Mouse (Mus musculus): ENCODE data around the gene Gm49673. TPM values are rescaled to one million over a fixed set of nuclear protein-coding genes. Genes with fewer than 3 reads are reported as not detected.
"Not testable (repeated sequence)": the region's sequence is repeated elsewhere in the genome, so short reads cannot be mapped to it uniquely, and the experiment has no call there.

Gm49673 gene
- 0.22 TPM in 1 of 2 replicates, not detected in the other for polyA plus RNA-seq (2014; fragmentation: Nextera tagmentation; extraction: Ambion mirVana)

- H3K36me3 ChIP-seq (ENCODE audit: control insufficient read depth, insufficient read depth, low read length); H3K4me1 ChIP-seq (ENCODE audit: control insufficient read depth, insufficient read depth, low read length); DNase-seq (ENCODE audit: low spot score); H3K9me3 ChIP-seq (replicated peaks; ENCODE audit: control insufficient read depth, low read length); H3K27me3 ChIP-seq (replicated peaks; ENCODE audit: control insufficient read depth, insufficient read depth, low read length); H3K27ac ChIP-seq (ENCODE audit: low read depth, low read length): not testable (repeated sequence)
- WGBS: 1% methylated on average over 46 of the region's 67 CpGs
- Histone ChIP-seq H3K4me2 (ENCODE audit: low read length) (peak within 1 kb of the TSS; percentile 49), H3K9ac (ENCODE audit: low read length) (peak within 1 kb of the TSS; percentile 62), H3K4me3 (ENCODE audit: low read depth, low read length) (peak within 1 kb of the TSS; percentile 41)
- peak; percentile 99 for ATAC-seq
Observed at GRCm38 (mm10) chr17:8147439-8148316, at the start of gene Gm49673, which contains the start of gene Rnaset2a. Gene Gm49673, minus strand, starts transcription at chr17:8147788. Gene Rnaset2a, minus strand, starts transcription at chr17:8148097.

GRCm38 (mm10) chr17:8195685-8196376 is 48.2 kb upstream of the Gm49673 start:
- Histone ChIP-seq H3K4me3 (ENCODE audit: low read depth, low read length) (no peak overlapping the region), H3K27me3 (replicated peaks; ENCODE audit: control insufficient read depth, insufficient read depth, low read length) (no peaks in the 10 kb centered on the region), H3K4me1 (ENCODE audit: control insufficient read depth, insufficient read depth, low read length) (no peaks in the 10 kb centered on the region), H3K4me2 (ENCODE audit: low read length) (no peak overlapping the region), H3K27ac (ENCODE audit: low read depth, low read length) (no peak overlapping the region), H3K9ac (ENCODE audit: low read length) (no peak overlapping the region), H3K36me3 (ENCODE audit: control insufficient read depth, insufficient read depth, low read length) (peaks cover 49% of the 10 kb centered on the region), H3K9me3 (replicated peaks; ENCODE audit: control insufficient read depth, low read length) (no peaks in the 10 kb centered on the region)
- no peak for ATAC-seq
- no peak for DNase-seq (ENCODE audit: low spot score)
- WGBS: 93% methylated on average over 8 of the region's 8 CpGs

- H3K27ac ChIP-seq (ENCODE audit: low read depth, low read length): no peak overlapping the region
- H3K4me2 ChIP-seq (ENCODE audit: low read length): no peak overlapping the region
- DNase-seq (ENCODE audit: low spot score): no peak
- H3K4me1 ChIP-seq (ENCODE audit: control insufficient read depth, insufficient read depth, low read length): no peaks in the 10 kb centered on the region
- no peaks in the 10 kb centered on the region for H3K9me3 ChIP-seq (replicated peaks; ENCODE audit: control insufficient read depth, low read length)
- H3K4me3 ChIP-seq (ENCODE audit: low read depth, low read length): no peak overlapping the region
- H3K36me3 ChIP-seq (ENCODE audit: control insufficient read depth, insufficient read depth, low read length): peaks cover 70% of the 10 kb centered on the region
- no peak for ATAC-seq
- H3K27me3 ChIP-seq (replicated peaks; ENCODE audit: control insufficient read depth, insufficient read depth, low read length): no peaks in the 10 kb centered on the region
- WGBS: 94% methylated on average over 8 of the region's 8 CpGs
- no peak overlapping the region for H3K9ac ChIP-seq (ENCODE audit: low read length)
Observed at GRCm38 (mm10) chr17:8193678-8194077, 46.1 kb upstream of the Gm49673 start.

GRCm38 (mm10) chr17:8184217-8184616 is 36.6 kb upstream of the Gm49673 start:
- Histone ChIP-seq H3K27ac (ENCODE audit: low read depth, low read length) (no peak overlapping the region), H3K4me2 (ENCODE audit: low read length) (no peak overlapping the region), H3K36me3 (ENCODE audit: control insufficient read depth, insufficient read depth, low read length) (peaks cover 83% of the 10 kb centered on the region), H3K4me3 (ENCODE audit: low read depth, low read length) (no peak overlapping the region), H3K9ac (ENCODE audit: low read length) (no peak overlapping the region), H3K27me3 (replicated peaks; ENCODE audit: control insufficient read depth, insufficient read depth, low read length) (no peaks in the 10 kb centered on the region), H3K4me1 (ENCODE audit: control insufficient read depth, insufficient read depth, low read length) (no peaks in the 10 kb centered on the region), H3K9me3 (replicated peaks; ENCODE audit: control insufficient read depth, low read length) (no peaks in the 10 kb centered on the region)
- ATAC-seq: no peak
- DNase-seq (ENCODE audit: low spot score): no peak
- WGBS: 94% methylated on average over 7 of the region's 7 CpGs

- Histone ChIP-seq H3K27me3 (replicated peaks; ENCODE audit: control insufficient read depth, insufficient read depth, low read length) (no peaks in the 10 kb centered on the region), H3K27ac (ENCODE audit: low read depth, low read length) (no peak overlapping the region), H3K4me1 (ENCODE audit: control insufficient read depth, insufficient read depth, low read length) (no peaks in the 10 kb centered on the region), H3K4me3 (ENCODE audit: low read depth, low read length) (no peak overlapping the region), H3K9ac (ENCODE audit: low read length) (no peak overlapping the region), H3K36me3 (ENCODE audit: control insufficient read depth, insufficient read depth, low read length) (peaks cover 83% of the 10 kb centered on the region), H3K9me3 (replicated peaks; ENCODE audit: control insufficient read depth, low read length) (no peaks in the 10 kb centered on the region), H3K4me2 (ENCODE audit: low read length) (no peak overlapping the region)
- 96% methylated on average over 5 of the region's 5 CpGs for WGBS
- no peak for DNase-seq (ENCODE audit: low spot score)
- no peak for ATAC-seq
Observed at GRCm38 (mm10) chr17:8183815-8184214, 36.2 kb upstream of the Gm49673 start.

- peak; percentile 50 for DNase-seq (ENCODE audit: low spot score)
- peaks cover 71% of the 10 kb centered on the region for H3K36me3 ChIP-seq (ENCODE audit: control insufficient read depth, insufficient read depth, low read length)
Observed at GRCm38 (mm10) chr17:8177090-8177489, 29.5 kb upstream of the Gm49673 start.

GRCm38 (mm10) chr17:8171081-8171480 is 23.5 kb upstream of the Gm49673 start:
- Histone ChIP-seq H3K9ac (ENCODE audit: low read length) (no peak overlapping the region), H3K9me3 (replicated peaks; ENCODE audit: control insufficient read depth, low read length) (no peaks in the 10 kb centered on the region), H3K36me3 (ENCODE audit: control insufficient read depth, insufficient read depth, low read length) (peaks cover 63% of the 10 kb centered on the region), H3K27me3 (replicated peaks; ENCODE audit: control insufficient read depth, insufficient read depth, low read length) (no peaks in the 10 kb centered on the region), H3K4me2 (ENCODE audit: low read length) (no peak overlapping the region), H3K4me3 (ENCODE audit: low read depth, low read length) (no peak overlapping the region), H3K4me1 (ENCODE audit: control insufficient read depth, insufficient read depth, low read length) (no peaks in the 10 kb centered on the region), H3K27ac (ENCODE audit: low read depth, low read length) (no peak overlapping the region)
- DNase-seq (ENCODE audit: low spot score) (no peak), ATAC-seq (no peak)
- 71% methylated on average over 4 of the region's 4 CpGs for WGBS

More at GRCm38 (mm10) chr17:8177090-8177489, 29.5 kb upstream of the Gm49673 start:
- Histone ChIP-seq H3K4me1 (ENCODE audit: control insufficient read depth, insufficient read depth, low read length) (no peaks in the 10 kb centered on the region), H3K4me3 (ENCODE audit: low read depth, low read length) (no peak overlapping the region), H3K9ac (ENCODE audit: low read length) (no peak overlapping the region), H3K27me3 (replicated peaks; ENCODE audit: control insufficient read depth, insufficient read depth, low read length) (no peaks in the 10 kb centered on the region), H3K4me2 (ENCODE audit: low read length) (no peak overlapping the region), H3K27ac (ENCODE audit: low read depth, low read length) (no peak overlapping the region), H3K9me3 (replicated peaks; ENCODE audit: control insufficient read depth, low read length) (no peaks in the 10 kb centered on the region)
- 44% methylated on average over 5 of the region's 5 CpGs for WGBS
- no peak for ATAC-seq

GRCm38 (mm10) chr17:8170331-8170730 is 22.7 kb upstream of the Gm49673 start:
- no peaks in the 10 kb centered on the region for H3K4me1 ChIP-seq (ENCODE audit: control insufficient read depth, insufficient read depth, low read length)
- no peaks in the 10 kb centered on the region for H3K9me3 ChIP-seq (replicated peaks; ENCODE audit: control insufficient read depth, low read length)
- no peaks in the 10 kb centered on the region for H3K27me3 ChIP-seq (replicated peaks; ENCODE audit: control insufficient read depth, insufficient read depth, low read length)
- H3K4me3 ChIP-seq (ENCODE audit: low read depth, low read length): no peak overlapping the region
- no peak for ATAC-seq
- no peak overlapping the region for H3K27ac ChIP-seq (ENCODE audit: low read depth, low read length)
- peaks cover 55% of the 10 kb centered on the region for H3K36me3 ChIP-seq (ENCODE audit: control insufficient read depth, insufficient read depth, low read length)
- no peak overlapping the region for H3K4me2 ChIP-seq (ENCODE audit: low read length)
- WGBS: 91% methylated on average over 7 of the region's 7 CpGs
- H3K9ac ChIP-seq (ENCODE audit: low read length): no peak overlapping the region
- DNase-seq (ENCODE audit: low spot score): no peak

- WGBS: 91% methylated on average over 5 of the region's 8 CpGs
- H3K9me3 ChIP-seq (replicated peaks; ENCODE audit: control insufficient read depth, low read length); H3K9ac ChIP-seq (ENCODE audit: low read length); H3K4me3 ChIP-seq (ENCODE audit: low read depth, low read length); H3K4me2 ChIP-seq (ENCODE audit: low read length); H3K27me3 ChIP-seq (replicated peaks; ENCODE audit: control insufficient read depth, insufficient read depth, low read length); ATAC-seq; DNase-seq (ENCODE audit: low spot score); H3K27ac ChIP-seq (ENCODE audit: low read depth, low read length); H3K4me1 ChIP-seq (ENCODE audit: control insufficient read depth, insufficient read depth, low read length): not testable (repeated sequence)
- H3K36me3 ChIP-seq (ENCODE audit: control insufficient read depth, insufficient read depth, low read length): peaks cover 33% of the 10 kb centered on the region
Observed at GRCm38 (mm10) chr17:8167436-8167835, 19.8 kb upstream of the Gm49673 start.

Measured in forebrain, embryonic 14.5 days (tissue).